8 mouse cellular contexts compared by ENCODE assay signal in genomic region chr9:13297668-13298512, GRCm38 (mm10). TPM values are rescaled to one million over a fixed set of nuclear protein-coding genes. Genes with fewer than 3 reads are reported as not detected.
DNase-seq lines count a peak whose midpoint lies in the region; ATAC-seq and TF ChIP-seq lines count a peak whose summit lies in the region.

Gene Maml2, plus strand, starts transcription at chr9:13297957.

- H3K79me3 ChIP-seq in C2C12 (ENCODE audit: low read depth) = peaks cover 2% of the 10 kb centered on the region

- peak; percentile 9 for TF ChIP-seq CTCF in C2C12 (IDR thresholded peaks at IDR 0.05; ENCODE audit: control insufficient read depth, insufficient read depth, insufficient read length)

- H3K27me3 ChIP-seq in C2C12 (ENCODE audit: control insufficient read depth, insufficient read depth, insufficient read length) = no peaks in the 10 kb centered on the region
- no peaks in the 10 kb centered on the region for H3K27me3 ChIP-seq in embryonic facial prominence, embryonic 12.5 days
- H3K27me3 ChIP-seq in heart, embryonic 12.5 days (replicated peaks) = no peaks in the 10 kb centered on the region
- H3K27me3 ChIP-seq in kidney, embryonic 16.5 days (ENCODE audit: insufficient read depth, low read length) = no peaks in the 10 kb centered on the region
- H3K27me3 ChIP-seq in neural tube, embryonic 14.5 days (ENCODE audit: control insufficient read depth, insufficient read depth, low read length) = no peaks in the 10 kb centered on the region

- peak within 1 kb of the TSS; percentile 72 for H3K9ac ChIP-seq in embryonic facial prominence, embryonic 12.5 days
- peak within 1 kb of the TSS; percentile 82 for H3K9ac ChIP-seq in heart, embryonic 12.5 days
- H3K9ac ChIP-seq in kidney, embryonic 16.5 days (replicated peaks; ENCODE audit: low read length) = peak within 1 kb of the TSS; percentile 83
- peak within 1 kb of the TSS; percentile 74 for H3K9ac ChIP-seq in neural tube, embryonic 14.5 days (replicated peaks; ENCODE audit: low read depth, low read length)

- H3K4me2 ChIP-seq in embryonic facial prominence, embryonic 12.5 days (replicated peaks) = peak within 1 kb of the TSS; percentile 86
- H3K4me2 ChIP-seq in heart, embryonic 12.5 days = peak within 1 kb of the TSS; percentile 94
- peak within 1 kb of the TSS; percentile 99 for H3K4me2 ChIP-seq in kidney, embryonic 16.5 days (replicated peaks; ENCODE audit: low read depth, low read length)
- peak within 1 kb of the TSS; percentile 93 for H3K4me2 ChIP-seq in neural tube, embryonic 14.5 days (ENCODE audit: low read depth, low read length)

- peaks cover 43% of the 10 kb centered on the region for H3K4me1 ChIP-seq in embryonic facial prominence, embryonic 12.5 days
- H3K4me1 ChIP-seq in heart, embryonic 12.5 days (replicated peaks) = peaks cover 48% of the 10 kb centered on the region
- H3K4me1 ChIP-seq in kidney, embryonic 16.5 days (ENCODE audit: insufficient read depth, low read length) = peaks cover 54% of the 10 kb centered on the region
- peaks cover 32% of the 10 kb centered on the region for H3K4me1 ChIP-seq in neural tube, embryonic 14.5 days (ENCODE audit: control insufficient read depth, insufficient read depth, low read length)

- peak within 1 kb of the TSS; percentile 89 for H3K27ac ChIP-seq in embryonic facial prominence, embryonic 12.5 days
- peak within 1 kb of the TSS; percentile 87 for H3K27ac ChIP-seq in heart, embryonic 12.5 days (ENCODE audit: poor library complexity, severe bottlenecking)
- H3K27ac ChIP-seq in kidney, embryonic 16.5 days (ENCODE audit: low read length) = peak within 1 kb of the TSS; percentile 83
- peak within 1 kb of the TSS; percentile 73 for H3K27ac ChIP-seq in neural tube, embryonic 14.5 days (ENCODE audit: low read depth, low read length)

- H3K4me3 ChIP-seq in C2C12 (ENCODE audit: insufficient read depth, poor library complexity, severe bottlenecking) = peak within 1 kb of the TSS; percentile 43
- H3K4me3 ChIP-seq in embryonic facial prominence, embryonic 12.5 days = peak within 1 kb of the TSS; percentile 60
- peak within 1 kb of the TSS; percentile 67 for H3K4me3 ChIP-seq in heart, embryonic 12.5 days
- H3K4me3 ChIP-seq in kidney, embryonic 16.5 days (ENCODE audit: low read length) = peak within 1 kb of the TSS; percentile 71
- peak within 1 kb of the TSS; percentile 62 for H3K4me3 ChIP-seq in neural tube, embryonic 14.5 days (ENCODE audit: low read depth, low read length)

- H3K79me2 ChIP-seq in C2C12 (ENCODE audit: control insufficient read depth, insufficient read depth) = peaks cover 8% of the 10 kb centered on the region

- DNase-seq in adrenal gland, postnatal 25 days = peak; percentile 49
- peak; percentile 70 to 80 for DNase-seq in lung, adult 18-20 months
- DNase-seq in testis, postnatal 14 days (ENCODE audit: low spot score) = peak; percentile 22

- peak; percentile 75 for ATAC-seq in embryonic facial prominence, embryonic 12.5 days (ENCODE audit: insufficient number of reproducible peaks, insufficient read depth, low FRiP score, low TSS enrichment)
- peak; percentile 62 for ATAC-seq in heart, embryonic 12.5 days (ENCODE audit: insufficient number of reproducible peaks, low FRiP score)
- ATAC-seq in kidney, embryonic 16.5 days (ENCODE audit: low FRiP score, low TSS enrichment) = peak; percentile 66
- ATAC-seq in neural tube, embryonic 14.5 days (ENCODE audit: low read depth) = peak; percentile 75

- WGBS in embryonic facial prominence, embryonic 12.5 days = 1% methylated on average over 23 of the region's 23 CpGs
- WGBS in heart, embryonic 12.5 days = under 1% methylated on average over 23 of the region's 23 CpGs
- 1% methylated on average over 23 of the region's 23 CpGs for WGBS in kidney, embryonic 16.5 days
- WGBS in neural tube, embryonic 14.5 days = under 1% methylated on average over 23 of the region's 23 CpGs

- no peaks in the 10 kb centered on the region for H3K9me3 ChIP-seq in embryonic facial prominence, embryonic 12.5 days
- no peaks in the 10 kb centered on the region for H3K9me3 ChIP-seq in heart, embryonic 12.5 days (replicated peaks)
- no peaks in the 10 kb centered on the region for H3K9me3 ChIP-seq in kidney, embryonic 16.5 days (ENCODE audit: low read length)
- H3K9me3 ChIP-seq in neural tube, embryonic 14.5 days (ENCODE audit: control insufficient read depth, low read length) = no peaks in the 10 kb centered on the region

- no peaks in the 10 kb centered on the region for H3K36me3 ChIP-seq in C2C12 (ENCODE audit: control insufficient read depth, insufficient read depth)
- no peaks in the 10 kb centered on the region for H3K36me3 ChIP-seq in embryonic facial prominence, embryonic 12.5 days
- no peaks in the 10 kb centered on the region for H3K36me3 ChIP-seq in heart, embryonic 12.5 days
- H3K36me3 ChIP-seq in kidney, embryonic 16.5 days (ENCODE audit: insufficient read depth, low read length) = no peaks in the 10 kb centered on the region
- no peaks in the 10 kb centered on the region for H3K36me3 ChIP-seq in neural tube, embryonic 14.5 days (ENCODE audit: control insufficient read depth, insufficient read depth, low read length)

- H3ac ChIP-seq in C2C12 (ENCODE audit: control insufficient read depth, insufficient read length, low read depth) = peak within 1 kb of the TSS; percentile 51

TF ChIP-seq in C2C12, 6 proteins besides CTCF, POLR2A, EP300 and RAD21:
- TF ChIP-seq MAX (IDR thresholded peaks at IDR 0.05) (no peak), CEBPB (IDR thresholded peaks at IDR 0.05; ENCODE audit: low read depth) (no peak), FOSL1 (IDR thresholded peaks at IDR 0.05; ENCODE audit: insufficient read depth, low read length, poor library complexity, severe bottlenecking) (no peak), MYOD1 (IDR thresholded peaks at IDR 0.05; ENCODE audit: control insufficient read depth, insufficient read length, low read depth) (no peak), MYOG (IDR thresholded peaks at IDR 0.05; ENCODE audit: control insufficient read depth, extremely low read depth, insufficient read length) (no peak), USF1 (IDR thresholded peaks at IDR 0.05; ENCODE audit: low read depth) (no peak)

RNA-seq across cellular contexts. Expression of gene Maml2, which starts in this region (rescaled TPM):
- polyA plus RNA-seq in C2C12 (2012; fragmentation: generic; extraction: Trizol) = 1.5 TPM
- 4.9 and 8.3 TPM in 2 replicates for total RNA-seq in adrenal gland, postnatal 25 days (2021)
- polyA plus RNA-seq in embryonic facial prominence, embryonic 12.5 days (2016; fragmentation: Nextera tagmentation; extraction: Ambion mirVana) = 12.9 and 13.6 TPM in 2 replicates
- 11.6 and 12.3 TPM in 2 replicates for polyA plus RNA-seq in heart, embryonic 12.5 days (2016; fragmentation: Nextera tagmentation; extraction: Ambion mirVana)
- polyA plus RNA-seq in kidney, embryonic 16.5 days (2015; fragmentation: Nextera tagmentation; extraction: Ambion mirVana) = 10.0 and 12.0 TPM in 2 replicates
- 12.7 and 13.2 TPM in 2 replicates for polyA plus RNA-seq in neural tube, embryonic 14.5 days (2014; fragmentation: Nextera tagmentation; extraction: Ambion mirVana)

Comparison
In these comparisons a context has a peak if more than half of its experiments do, and no peak if none do; other contexts are left out.
1. Peak in every context shown above with its lines: DNase-seq, ATAC-seq, H3K4me3 ChIP-seq and H3K27ac ChIP-seq.
2. DNase-seq: peak in every context shown above with its lines; median percentile 75 in lung, adult 18-20 months; 49 in adrenal gland, postnatal 25 days; 22 in testis, postnatal 14 days.